In genomic region chr1:119152776-119153175, GRCm38 (mm10) we compare ENCODE assay signal across 18 mouse cellular contexts.
DNase-seq lines count a peak whose midpoint lies in the region; ATAC-seq lines count a peak whose summit lies in the region.
"Had no signal": no experiment of that assay in that cellular context is flagged by ENCODE, and none has a peak within 500 bp of the region (broad histone marks: within the 10 kb centered on the region; RNA-seq: fewer than 3 reads in every experiment).

No protein-coding gene starts in this region.

- no peak overlapping the region for H3K27ac ChIP-seq in limb, embryonic 15.5 days
- H3K27ac ChIP-seq in midbrain, embryonic 14.5 days (replicated peaks; ENCODE audit: low read depth, low read length), result no peak overlapping the region
- H3K27ac ChIP-seq: heart, adult 2 months; hindbrain, embryonic 12.5 days; intestine, embryonic 15.5 days had no signal

- H3K4me1 ChIP-seq in limb, embryonic 15.5 days, result no peaks in the 10 kb centered on the region
- H3K4me1 ChIP-seq in midbrain, embryonic 14.5 days (ENCODE audit: control insufficient read depth, insufficient read depth, low read length), result no peaks in the 10 kb centered on the region
- H3K4me1 ChIP-seq: hindbrain, embryonic 12.5 days; intestine, embryonic 15.5 days had no signal

- no peak overlapping the region for H3K4me2 ChIP-seq in limb, embryonic 15.5 days
- H3K4me2 ChIP-seq in midbrain, embryonic 14.5 days (ENCODE audit: low read length), result no peak overlapping the region
- H3K4me2 ChIP-seq: hindbrain, embryonic 12.5 days; intestine, embryonic 15.5 days; midbrain, embryonic 11.5 days had no signal

- H3K9me3 ChIP-seq in limb, embryonic 15.5 days, result no peaks in the 10 kb centered on the region
- no peaks in the 10 kb centered on the region for H3K9me3 ChIP-seq in midbrain, embryonic 14.5 days (ENCODE audit: control insufficient read depth, low read length)
- H3K9me3 ChIP-seq: hindbrain, embryonic 12.5 days; intestine, embryonic 15.5 days had no signal

- peak; percentile 50; the same call in 1 of the 2 replicates for ATAC-seq in limb, embryonic 15.5 days (ENCODE audit: insufficient number of reproducible peaks, low FRiP score, low TSS enrichment, low read depth)
- ATAC-seq in midbrain, embryonic 14.5 days (ENCODE audit: low FRiP score, low TSS enrichment), result no peak
- ATAC-seq: intestine, embryonic 15.5 days; liver, postnatal 0 days had no signal

- 51% methylated on average over 6 of the region's 6 CpGs for WGBS in limb, embryonic 15.5 days
- 92% methylated on average over 6 of the region's 6 CpGs for WGBS in midbrain, embryonic 14.5 days

- DNase-seq in heart, adult 11 months, result peak; percentile 92
- no peak for DNase-seq in heart, adult 8-10 months (ENCODE audit: low spot score)
- DNase-seq in Muller cell, postnatal 12 days (ENCODE audit: inconsistent ontology term), result peak; percentile 76
- peak; percentile 25 to 35 for DNase-seq in adrenal gland, postnatal 36 days
- DNase-seq in right cerebral cortex, adult 2 months (ENCODE audit: low spot score in 2 of 2), result no peak
- no peak for DNase-seq in midbrain, embryonic 14.5 days
- no peak for DNase-seq in cerebellum, postnatal 14 days
- DNase-seq: cerebellum, postnatal 10 days; heart, adult 2 months; layer of hippocampus, postnatal 36 days; liver, postnatal 0 days; right cerebral cortex, postnatal 14 days; thymus, adult 2 months had no signal

- no peak overlapping the region for H3K9ac ChIP-seq in limb, embryonic 15.5 days
- no peak overlapping the region for H3K9ac ChIP-seq in midbrain, embryonic 14.5 days (replicated peaks; ENCODE audit: low read length)
- H3K9ac ChIP-seq: hindbrain, embryonic 12.5 days; intestine, embryonic 15.5 days; liver, postnatal 0 days had no signal

- H3K4me3 ChIP-seq in limb, embryonic 15.5 days, result no peak overlapping the region
- no peak overlapping the region for H3K4me3 ChIP-seq in midbrain, embryonic 14.5 days (replicated peaks; ENCODE audit: low read depth, low read length)
- H3K4me3 ChIP-seq: heart, adult 2 months; hindbrain, embryonic 12.5 days; intestine, embryonic 15.5 days had no signal

- H3K27me3 ChIP-seq in limb, embryonic 15.5 days, result no peaks in the 10 kb centered on the region
- H3K27me3 ChIP-seq in midbrain, embryonic 14.5 days (ENCODE audit: control insufficient read depth, insufficient read depth, low read length), result no peaks in the 10 kb centered on the region
- H3K27me3 ChIP-seq: CH12.LX; hindbrain, embryonic 12.5 days; intestine, embryonic 15.5 days had no signal

- H3K36me3 ChIP-seq in limb, embryonic 15.5 days, result no peaks in the 10 kb centered on the region
- H3K36me3 ChIP-seq in midbrain, embryonic 14.5 days (ENCODE audit: control insufficient read depth, insufficient read depth, low read length), result no peaks in the 10 kb centered on the region
- H3K36me3 ChIP-seq: hindbrain, embryonic 12.5 days; intestine, embryonic 15.5 days had no signal

Comparison
In these comparisons a context has a peak if more than half of its experiments do, and no peak if none do; other contexts are left out.
1. DNase-seq: peak in heart, adult 11 months (single experiment), Muller cell, postnatal 12 days (single experiment) and adrenal gland, postnatal 36 days (2 of 2); none in heart, adult 8-10 months (single experiment), right cerebral cortex, adult 2 months (0 of 2), midbrain, embryonic 14.5 days (single experiment) and cerebellum, postnatal 14 days (0 of 2).